8 mouse cellular contexts compared by ENCODE assay signal in genomic region chr11:17460920-17461279, GRCm38 (mm10).
DNase-seq lines count a peak whose midpoint lies in the region; ATAC-seq and TF ChIP-seq lines count a peak whose summit lies in the region.

No protein-coding gene starts in this region.

- TF ChIP-seq CTCF in kidney, postnatal 0 days (IDR thresholded peaks at IDR 0.05; ENCODE audit: low read depth), result no peak

- no peak overlapping the region for H3K27ac ChIP-seq in forebrain, embryonic 14.5 days (ENCODE audit: low read depth, low read length)
- peak overlapping the region; percentile 54 for H3K27ac ChIP-seq in kidney, postnatal 0 days

- DNase-seq in adrenal gland, postnatal 14 days, result peak; percentile 19
- DNase-seq in adrenal gland, adult 8-10 months, result no peak
- DNase-seq in forebrain, embryonic 14.5 days (ENCODE audit: low spot score), result peak; percentile 84
- DNase-seq in kidney, postnatal 0 days (ENCODE audit: low spot score), result peak; percentile 88
- DNase-seq in lung, postnatal 36 days, result peak; percentile 4
- DNase-seq in gastrocnemius, postnatal 25 days, result no peak
- DNase-seq in left cerebral cortex, adult 8-10 months (ENCODE audit: low spot score in 2 of 2), result no peak

- H3K4me1 ChIP-seq in forebrain, embryonic 14.5 days (ENCODE audit: control insufficient read depth, insufficient read depth, low read length), result no peaks in the 10 kb centered on the region
- peaks cover 3% of the 10 kb centered on the region; the same call in 1 of the 2 replicates for H3K4me1 ChIP-seq in kidney, postnatal 0 days (replicated peaks; ENCODE audit: insufficient read depth, low read length)

- no peaks in the 10 kb centered on the region for H3K36me3 ChIP-seq in forebrain, embryonic 14.5 days (ENCODE audit: control insufficient read depth, insufficient read depth, low read length)
- H3K36me3 ChIP-seq in kidney, postnatal 0 days (ENCODE audit: insufficient read depth, low read length), result no peaks in the 10 kb centered on the region

- peak; percentile 68 for ATAC-seq in forebrain, embryonic 14.5 days
- no peak for ATAC-seq in kidney, postnatal 0 days (replicated peaks; ENCODE audit: low FRiP score, low read depth)
- ATAC-seq in granulocyte monocyte progenitor cell, adult 5-6 weeks (replicated peaks; ENCODE audit: poor library complexity, severe bottlenecking), result no peak

- peaks cover 40% of the 10 kb centered on the region for H3K27me3 ChIP-seq in forebrain, embryonic 14.5 days (replicated peaks; ENCODE audit: control insufficient read depth, insufficient read depth, low read length)
- H3K27me3 ChIP-seq in kidney, postnatal 0 days (ENCODE audit: insufficient read depth, low read length), result no peaks in the 10 kb centered on the region

- H3K9me3 ChIP-seq in forebrain, embryonic 14.5 days (replicated peaks; ENCODE audit: control insufficient read depth, low read length), result no peaks in the 10 kb centered on the region
- H3K9me3 ChIP-seq in kidney, postnatal 0 days (replicated peaks; ENCODE audit: low read length), result no peaks in the 10 kb centered on the region

- 0 out of 2 replicates have a peak overlapping the region, but pooled peaks have one; percentile 29 for H3K9ac ChIP-seq in forebrain, embryonic 14.5 days (ENCODE audit: low read length)
- peak overlapping the region; percentile 18; the same call in 1 of the 2 replicates for H3K9ac ChIP-seq in kidney, postnatal 0 days (ENCODE audit: low read depth, low read length)

- peak overlapping the region; percentile 5; the same call in 1 of the 2 replicates for H3K4me3 ChIP-seq in forebrain, embryonic 14.5 days (ENCODE audit: low read depth, low read length)
- peak overlapping the region; percentile 17; the same call in 1 of the 2 replicates for H3K4me3 ChIP-seq in kidney, postnatal 0 days (replicated peaks; ENCODE audit: low read depth, low read length)

- peak overlapping the region; percentile 43 for H3K4me2 ChIP-seq in forebrain, embryonic 14.5 days (ENCODE audit: low read length)
- peak overlapping the region; percentile 51 for H3K4me2 ChIP-seq in kidney, postnatal 0 days (ENCODE audit: low read length)

- WGBS in forebrain, embryonic 14.5 days, result 2% methylated on average over 13 of the region's 13 CpGs
- 5% methylated on average over 13 of the region's 13 CpGs for WGBS in kidney, postnatal 0 days

Comparison
In these comparisons a context has a peak if more than half of its experiments do, and no peak if none do; other contexts are left out.
1. DNase-seq: peak in adrenal gland, postnatal 14 days (single experiment), forebrain, embryonic 14.5 days (single experiment), kidney, postnatal 0 days (single experiment) and lung, postnatal 36 days (single experiment); none in adrenal gland, adult 8-10 months (single experiment), gastrocnemius, postnatal 25 days (single experiment) and left cerebral cortex, adult 8-10 months (0 of 2).